Mouse (Mus musculus) olfactory bulb, adult 2 months (tissue): ENCODE measurements around the gene Prkcb. TPM values are rescaled to one million over a fixed set of nuclear protein-coding genes. Genes with fewer than 3 reads are reported as not detected.

Experiments
- H3K27ac ChIP-seq: fragments of 200-500 bp; 2 replicates; pipeline ENCODE4 v1.5.1; 2012; ENCODE audit warnings: low read depth, low read length; ENCODE audit not compliant: insufficient read depth
- H3K4me1 ChIP-seq: fragments of 200-500 bp; 2 replicates; pipeline ENCODE4 v1.6.1; 2012; ENCODE audit warnings: low read length; ENCODE audit not compliant: control insufficient read depth, insufficient read depth
- H3K4me3 ChIP-seq: fragments of 200-500 bp; 2 replicates; pipeline ENCODE4 v1.5.1; 2012; ENCODE audit warnings: mild to moderate bottlenecking, low read depth, low read length, moderate library complexity; ENCODE audit not compliant: insufficient read depth
- CTCF ChIP-seq: fragments of 200-500 bp; IDR thresholded peaks from 2 replicates; pipeline ENCODE4 v1.5.1; 2012; ENCODE audit warnings: low read depth, mild to moderate bottlenecking, low read length, moderate library complexity; ENCODE audit not compliant: insufficient read depth
- POLR2A ChIP-seq: fragments of 200-500 bp; IDR thresholded peaks from 2 replicates; pipeline ENCODE4 v1.6.1; 2012; ENCODE audit warnings: mild to moderate bottlenecking, low read depth, low read length, moderate library complexity; ENCODE audit not compliant: insufficient read depth
- WGBS: fragments of 180-500 bp; shearing (Covaris S2); methylation state at CpG from one replicate; pipeline ENCODE4 v1.1.7; 2018; 5-methylcytosine and 5-hydroxymethylcytosine counted together
- polyA plus RNA-seq: library from polyadenylated mRNA; stranded (reverse); fragments of >200 nt; gene quantifications from 2 replicates; pipeline ENCODE4 v1.2.4, GENCODE M21; 2012; ENCODE audit warnings: low replicate concordance; ENCODE audit not compliant: missing spikeins, insufficient read depth, insufficient read length

The Prkcb gene
- polyA plus RNA-seq, 1 experiment, result 694 TPM

DNA sequence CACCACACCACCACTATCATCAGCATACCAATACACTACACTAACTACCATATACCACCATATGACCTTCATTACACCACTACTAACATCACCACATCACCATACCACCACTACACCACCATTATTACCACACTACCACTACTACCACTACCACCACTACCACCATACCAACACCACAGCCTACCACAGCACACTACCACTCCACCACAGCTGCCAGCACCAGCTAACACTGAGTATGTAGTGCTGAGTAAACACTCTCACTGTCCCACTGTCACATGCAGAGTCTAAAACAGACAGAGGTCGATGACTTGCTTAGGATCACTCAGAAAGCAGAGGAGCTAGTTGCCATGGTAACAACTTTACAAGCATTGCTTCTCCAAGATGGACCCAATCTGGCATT, 78.1 kb downstream of the Prkcb start:
- no peak overlapping the region for H3K27ac ChIP-seq
- TF ChIP-seq CTCF (no peak), POLR2A (no peak)
- WGBS, result 76% methylated on average over 1 of the region's 1 CpGs

DNA sequence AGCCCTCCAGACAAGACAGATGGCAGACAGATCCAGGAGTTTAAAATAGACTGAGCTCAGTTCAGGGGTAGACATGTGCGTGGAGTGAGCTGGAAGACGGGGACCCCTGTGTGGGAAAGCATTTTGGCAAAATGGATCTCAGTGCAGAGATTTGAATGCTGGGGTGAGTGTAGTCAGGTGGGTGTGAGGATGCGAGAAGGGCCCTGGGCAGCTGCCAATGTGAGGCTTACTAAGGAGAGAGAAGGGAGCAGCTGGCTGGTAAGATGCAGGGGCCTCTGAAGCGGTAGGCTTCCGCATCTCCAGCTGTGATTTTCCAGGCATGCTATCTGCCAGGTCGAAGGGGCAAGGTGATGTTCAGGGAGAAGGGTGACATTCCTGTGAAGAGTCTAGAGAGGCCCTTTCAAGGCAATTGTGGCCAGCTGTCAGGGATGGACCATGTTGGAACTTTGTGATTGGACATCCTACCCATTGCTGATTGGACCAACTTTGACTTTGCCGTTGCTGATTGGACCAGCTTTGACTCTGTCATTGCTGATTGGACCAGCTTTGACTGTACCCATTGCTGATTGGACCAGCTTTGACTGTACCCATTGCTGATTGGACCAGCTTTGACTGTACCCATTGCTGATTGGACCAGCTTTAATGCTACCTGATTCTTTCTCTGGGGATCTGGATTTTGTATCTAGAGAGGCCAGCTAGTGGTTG, 78.9 kb downstream of the Prkcb start:
- 81% methylated on average over 7 of the region's 7 CpGs for WGBS
- Histone ChIP-seq H3K4me1 (peaks cover 2% of the 10 kb centered on the region; the same call in 1 of the 2 replicates), H3K4me3 (no peak overlapping the region), H3K27ac (no peak overlapping the region)
- TF ChIP-seq CTCF (no peak), POLR2A (no peak)

More for the DNA sequence above, 78.1 kb downstream of the Prkcb start:
- H3K4me1 ChIP-seq, result no peaks in the 10 kb centered on the region
- H3K4me3 ChIP-seq, result no peak overlapping the region

DNA sequence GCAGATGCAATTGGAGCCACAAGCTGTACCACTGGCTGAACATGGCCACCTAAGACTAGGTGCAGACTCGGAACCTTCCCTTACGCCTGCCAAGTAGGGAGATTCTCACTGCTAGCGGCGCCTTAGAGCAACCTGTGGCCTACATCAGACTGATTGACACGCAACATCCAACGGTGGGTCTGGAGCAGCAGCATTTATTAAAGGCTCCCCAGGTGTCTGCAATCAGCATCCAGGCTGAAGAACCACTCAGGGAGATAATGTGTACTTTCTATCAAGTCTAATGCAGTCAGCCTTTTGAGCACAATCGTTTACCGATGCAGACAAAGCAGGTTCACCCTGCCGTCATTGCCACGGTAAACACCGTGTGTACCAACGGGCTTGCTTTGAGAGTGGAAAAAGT, 81.9 kb downstream of the Prkcb start:
- TF ChIP-seq CTCF, result no peak
- no peak for TF ChIP-seq POLR2A
- 83% methylated on average over 12 of the region's 12 CpGs for WGBS
- H3K4me3 ChIP-seq, result no peak overlapping the region
- H3K4me1 ChIP-seq, result peaks cover 2% of the 10 kb centered on the region; the same call in 1 of the 2 replicates
- H3K27ac ChIP-seq, result no peak overlapping the region

DNA sequence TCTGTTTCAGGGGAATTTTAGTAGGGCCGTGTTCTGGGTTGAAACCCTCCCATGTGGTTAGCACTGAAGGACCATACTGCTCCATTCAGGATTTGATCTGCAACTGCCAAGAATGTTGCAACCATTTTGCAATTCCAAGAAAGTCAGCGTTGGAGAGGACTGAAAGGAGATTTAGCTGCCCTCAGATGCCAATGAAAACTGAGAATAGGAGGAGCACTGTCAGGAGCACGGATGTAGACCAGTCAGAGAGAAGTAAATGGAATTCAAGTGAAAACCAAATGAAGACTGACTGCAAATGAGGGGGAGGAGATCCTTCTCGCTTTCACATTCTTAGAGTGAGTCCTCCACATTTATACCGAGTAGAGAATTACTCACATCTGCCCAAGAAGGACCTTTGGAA, 83.4 kb downstream of the Prkcb start:
- Histone ChIP-seq H3K4me3 (no peak overlapping the region), H3K27ac (no peak overlapping the region), H3K4me1 (peaks cover 2% of the 10 kb centered on the region; the same call in 1 of the 2 replicates)
- no peak for TF ChIP-seq CTCF
- no peak for TF ChIP-seq POLR2A
- WGBS, result 60% methylated on average over 5 of the region's 5 CpGs

DNA sequence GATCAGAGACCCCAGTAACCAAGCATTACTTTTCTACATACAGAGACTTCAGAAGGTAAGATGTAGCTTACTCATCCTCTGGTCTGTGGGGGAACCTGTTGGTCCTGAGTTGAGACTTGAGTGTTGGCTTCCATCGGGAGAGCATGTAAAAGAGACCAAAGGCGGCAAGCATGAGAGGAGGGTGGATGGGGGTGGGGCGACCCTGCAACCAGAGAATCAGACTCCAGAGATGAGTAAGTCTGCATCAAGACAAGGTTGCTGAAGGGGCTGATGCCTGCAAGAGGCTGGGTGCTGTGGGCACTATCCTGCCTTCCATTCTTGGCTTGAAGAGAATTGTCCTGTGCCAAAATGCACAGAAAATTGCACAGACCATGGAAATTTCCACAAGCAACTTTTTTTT, 83.8 kb downstream of the Prkcb start:
- H3K4me1 ChIP-seq, result peaks cover 2% of the 10 kb centered on the region; the same call in 1 of the 2 replicates
- 88% methylated on average over 3 of the region's 3 CpGs for WGBS
- TF ChIP-seq POLR2A (no peak), CTCF (no peak)
- H3K27ac ChIP-seq, result no peak overlapping the region
- H3K4me3 ChIP-seq, result no peak overlapping the region

DNA sequence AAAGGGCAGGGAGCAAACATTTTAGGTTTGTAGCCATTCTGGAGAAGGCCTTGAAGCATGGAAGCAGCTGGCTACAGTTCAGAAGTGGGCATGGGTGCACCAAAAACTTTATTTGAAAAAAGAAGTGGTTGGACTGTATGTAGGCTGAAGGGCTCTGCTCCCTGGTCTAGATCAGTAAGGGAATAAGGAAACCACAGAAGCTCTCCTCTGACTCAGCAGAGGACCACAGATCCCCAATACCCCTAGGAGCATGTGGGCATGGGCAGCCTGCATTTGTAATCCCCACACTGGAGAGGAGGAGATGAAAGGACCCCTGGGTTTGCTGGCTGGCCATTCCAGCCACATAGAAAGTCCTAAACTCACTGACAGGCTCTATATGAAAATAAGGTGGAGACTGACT, 88.3 kb downstream of the Prkcb start:
- Histone ChIP-seq H3K27ac (no peak overlapping the region), H3K4me1 (peaks cover 15% of the 10 kb centered on the region), H3K4me3 (no peak overlapping the region)
- TF ChIP-seq POLR2A (no peak), CTCF (no peak)

DNA sequence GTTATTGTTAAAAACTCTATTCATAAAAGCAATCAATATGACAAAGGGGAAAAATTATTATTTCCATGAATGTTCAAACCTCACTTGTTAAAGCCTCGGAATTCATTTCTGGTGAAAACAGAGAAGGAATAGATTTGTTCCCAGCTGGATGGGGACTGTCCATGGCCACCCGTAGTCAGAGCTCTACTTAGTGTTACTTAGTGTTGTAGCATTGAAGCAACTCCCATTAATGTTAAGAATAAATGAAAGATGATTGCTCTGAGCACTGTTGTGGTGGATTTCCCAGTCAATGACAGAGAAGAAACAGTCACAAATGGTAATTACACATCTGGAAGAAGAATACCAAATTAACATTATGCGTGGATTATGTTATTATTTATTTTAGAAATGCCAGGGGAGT, 89.4 kb downstream of the Prkcb start:
- TF ChIP-seq POLR2A, result no peak
- TF ChIP-seq CTCF, result no peak
- Histone ChIP-seq H3K27ac (no peak overlapping the region), H3K4me1 (peaks cover 13% of the 10 kb centered on the region), H3K4me3 (no peak overlapping the region)
- WGBS, result 41% methylated on average over 3 of the region's 3 CpGs

DNA sequence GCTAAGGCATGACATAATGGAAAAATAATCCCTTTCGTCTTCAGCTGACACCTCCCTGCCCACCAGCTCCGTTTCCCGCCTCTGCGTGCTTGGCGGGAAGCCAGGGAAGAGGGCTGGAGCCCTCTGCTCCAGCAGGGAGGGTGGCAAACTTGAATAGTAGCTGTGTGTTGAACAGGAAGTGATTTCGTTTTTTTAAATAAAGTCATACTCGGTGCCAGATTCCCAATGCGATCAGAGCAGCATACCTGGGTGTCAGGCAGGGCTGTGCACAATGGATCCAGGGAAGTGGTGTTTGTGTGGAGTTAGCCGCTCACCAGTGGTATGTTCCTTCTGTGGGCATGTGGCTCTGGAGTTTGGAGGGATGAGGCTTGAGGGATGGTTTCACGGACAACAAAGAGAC, 89.9 kb downstream of the Prkcb start:
- WGBS, result 17% methylated on average over 10 of the region's 10 CpGs
- Histone ChIP-seq H3K4me3 (no peak overlapping the region), H3K27ac (no peak overlapping the region), H3K4me1 (peaks cover 13% of the 10 kb centered on the region)
- TF ChIP-seq POLR2A, result no peak
- TF ChIP-seq CTCF, result no peak

DNA sequence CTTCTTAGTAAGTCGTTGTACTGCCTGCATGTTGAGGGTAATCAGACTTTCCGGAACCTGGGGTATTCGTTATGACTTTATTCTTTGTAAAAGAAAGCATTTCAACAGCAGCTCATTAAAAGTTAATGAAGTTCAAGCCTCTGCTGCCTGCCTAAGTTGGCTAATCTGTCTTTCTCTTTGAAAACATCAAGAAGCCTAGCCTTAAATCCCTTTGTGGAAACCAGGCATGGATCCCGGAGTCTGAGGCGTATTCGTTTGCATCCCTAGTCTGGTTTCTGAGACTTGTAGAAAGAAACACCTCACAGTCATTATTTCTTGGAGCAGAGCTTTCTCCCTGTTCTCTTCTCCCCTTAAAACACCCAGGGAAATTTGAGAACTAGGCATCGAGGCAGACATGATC, 90.7 kb downstream of the Prkcb start:
- TF ChIP-seq POLR2A (no peak), CTCF (no peak)
- Histone ChIP-seq H3K4me1 (peaks cover 13% of the 10 kb centered on the region), H3K27ac (no peak overlapping the region), H3K4me3 (no peak overlapping the region)
- 59% methylated on average over 7 of the region's 7 CpGs for WGBS
